Mouse (Mus musculus): Measurements from ENCODE around the gene Grwd1.

GRCm38 (mm10) chr7:45820913-45821312 lies 9.8 kb downstream of the Grwd1 start:
- TF ChIP-seq POLR2A (IDR thresholded peaks at IDR 0.05; ENCODE audit: borderline replicate concordance, extremely low read depth, insufficient read depth, insufficient read length, poor library complexity, severe bottlenecking) (no peak), CTCF (IDR thresholded peaks at IDR 0.05; ENCODE audit: borderline replicate concordance, extremely low read depth, insufficient read depth, insufficient read length) (no peak)

Data from brain, embryonic 14.5 days (tissue).